Mouse (Mus musculus) forebrain, embryonic 16.5 days (tissue): Measurements from ENCODE around the gene Ddhd1. TPM values are rescaled to one million over a fixed set of nuclear protein-coding genes. Genes with fewer than 3 reads are reported as not detected.
A peak's percentile ranks its signal among the peaks of the same experiment; 100 is the strongest.

ENCODE experiments used
- ATAC-seq: fragments of 200-750 bp; cut with Nextera tagmentation; 2 replicates; pipeline ENCODE4 v1.8.0; 2017; ENCODE audit warnings: mild to moderate bottlenecking, moderate library complexity
- H3K27ac ChIP-seq: fragments of 300-500 bp; sonication (generic); 2 replicates; pipeline ENCODE4 v1.5.1; 2014; ENCODE audit warnings: low read length, control low read depth
- H3K27me3 ChIP-seq: fragments of 300-500 bp; sonication (generic); replicated peaks from 2 replicates; pipeline ENCODE4 v1.6.1; 2014; ENCODE audit warnings: low read length; ENCODE audit not compliant: control insufficient read depth, insufficient read depth
- H3K36me3 ChIP-seq: fragments of 300-500 bp; sonication (generic); 2 replicates; pipeline ENCODE4 v1.6.1; 2014; ENCODE audit not compliant: control insufficient read depth, insufficient read depth
- H3K4me1 ChIP-seq: fragments of 300-500 bp; sonication (generic); replicated peaks from 2 replicates; pipeline ENCODE4 v1.6.1; 2014; ENCODE audit warnings: low read length; ENCODE audit not compliant: control insufficient read depth, insufficient read depth
- H3K4me2 ChIP-seq: fragments of 300-500 bp; sonication (generic); 2 replicates; pipeline ENCODE4 v1.6.1; 2014; ENCODE audit warnings: mild to moderate bottlenecking, low read length, control low read depth
- H3K4me3 ChIP-seq: fragments of 300-500 bp; sonication (generic); replicated peaks from 2 replicates; pipeline ENCODE4 v1.5.1; 2014; ENCODE audit warnings: mild to moderate bottlenecking, low read length, control low read depth
- H3K9ac ChIP-seq: fragments of 300-500 bp; sonication (generic); replicated peaks from 2 replicates; pipeline ENCODE4 v1.6.1; 2014; ENCODE audit warnings: low read depth, low read length, control low read depth
- H3K9me3 ChIP-seq: fragments of 300-500 bp; sonication (generic); 2 replicates; pipeline ENCODE4 v1.6.1; 2016; ENCODE audit warnings: low read length; ENCODE audit not compliant: control insufficient read depth
- WGBS: fragments of 180-500 bp; shearing (Covaris S2); extraction: QIAGEN DNeasy Blood & Tissue Kit; methylation state at CpG from one replicate; pipeline ENCODE4 v1.1.7; 2014; 5-methylcytosine and 5-hydroxymethylcytosine counted together
- polyA plus RNA-seq: library from polyadenylated mRNA; unstranded; fragments of >200 nt; fragmentation: Nextera tagmentation; extraction: Ambion mirVana; gene quantifications from 2 replicates; pipeline ENCODE4 v1.2.1, GENCODE M21; 2015

Ddhd1 gene
- polyA plus RNA-seq, 1 experiment from 2014 or later: 18.2 TPM

- peak overlapping the region; percentile 21; the same call in 1 of the 2 replicates for H3K4me3 ChIP-seq
- H3K9me3 ChIP-seq: no peaks in the 10 kb centered on the region
- no peaks in the 10 kb centered on the region for H3K27me3 ChIP-seq
- peak overlapping the region; percentile 48 for H3K4me2 ChIP-seq
- peak; percentile 82 for ATAC-seq
- peak overlapping the region; percentile 32; the same call in 1 of the 2 replicates for H3K9ac ChIP-seq
- no peaks in the 10 kb centered on the region for H3K36me3 ChIP-seq
- peaks cover 11% of the 10 kb centered on the region for H3K4me1 ChIP-seq
- H3K27ac ChIP-seq: peak overlapping the region; percentile 42; the same call in 1 of the 2 replicates
- 5% methylated on average over 20 of the region's 20 CpGs for WGBS
Observed at GRCm38 (mm10) chr14:45565216-45566065, 92.5 kb downstream of the Ddhd1 start.

- H3K9ac ChIP-seq: no peak overlapping the region
- no peaks in the 10 kb centered on the region for H3K27me3 ChIP-seq
- no peak overlapping the region for H3K27ac ChIP-seq
- H3K9me3 ChIP-seq: no peaks in the 10 kb centered on the region
- no peaks in the 10 kb centered on the region for H3K36me3 ChIP-seq
- H3K4me2 ChIP-seq: no peak overlapping the region
- WGBS: 88% methylated on average over 1 of the region's 1 CpGs
- peaks cover 11% of the 10 kb centered on the region for H3K4me1 ChIP-seq
- H3K4me3 ChIP-seq: no peak overlapping the region
- no peak for ATAC-seq
Observed at GRCm38 (mm10) chr14:45563577-45563976, 94.4 kb downstream of the Ddhd1 start.

- Histone ChIP-seq H3K4me2 (no peak overlapping the region), H3K4me1 (peaks cover 11% of the 10 kb centered on the region), H3K9me3 (no peaks in the 10 kb centered on the region), H3K9ac (no peak overlapping the region), H3K4me3 (no peak overlapping the region), H3K36me3 (no peaks in the 10 kb centered on the region), H3K27me3 (no peaks in the 10 kb centered on the region), H3K27ac (no peak overlapping the region)
- WGBS: 80% methylated on average over 6 of the region's 6 CpGs
- no peak for ATAC-seq
Observed at GRCm38 (mm10) chr14:45561681-45562080, 96.3 kb downstream of the Ddhd1 start.

GRCm38 (mm10) chr14:45559018-45559417 is 98.9 kb downstream of the Ddhd1 start:
- Histone ChIP-seq H3K4me2 (no peak overlapping the region), H3K36me3 (no peaks in the 10 kb centered on the region), H3K27me3 (no peaks in the 10 kb centered on the region), H3K4me3 (no peak overlapping the region), H3K4me1 (no peaks in the 10 kb centered on the region), H3K27ac (no peak overlapping the region), H3K9me3 (no peaks in the 10 kb centered on the region), H3K9ac (no peak overlapping the region)
- ATAC-seq: no peak
- WGBS: 87% methylated on average over 1 of the region's 1 CpGs

- Histone ChIP-seq H3K4me1 (no peaks in the 10 kb centered on the region), H3K36me3 (no peaks in the 10 kb centered on the region), H3K27me3 (no peaks in the 10 kb centered on the region), H3K4me3 (no peak overlapping the region), H3K9me3 (no peaks in the 10 kb centered on the region), H3K4me2 (no peak overlapping the region), H3K9ac (no peak overlapping the region), H3K27ac (no peak overlapping the region)
- 88% methylated on average over 6 of the region's 6 CpGs for WGBS
- no peak for ATAC-seq
Observed at GRCm38 (mm10) chr14:45554336-45554735, 103.6 kb downstream of the Ddhd1 start.

- ATAC-seq: no peak
- Histone ChIP-seq H3K4me1 (no peaks in the 10 kb centered on the region), H3K4me3 (no peak overlapping the region), H3K27ac (no peak overlapping the region), H3K27me3 (no peaks in the 10 kb centered on the region), H3K9me3 (no peaks in the 10 kb centered on the region), H3K36me3 (no peaks in the 10 kb centered on the region), H3K9ac (no peak overlapping the region), H3K4me2 (no peak overlapping the region)
- WGBS: 66% methylated on average over 2 of the region's 2 CpGs
Observed at GRCm38 (mm10) chr14:45553854-45554253, 104.1 kb downstream of the Ddhd1 start.

- no peaks in the 10 kb centered on the region for H3K36me3 ChIP-seq
- H3K4me2 ChIP-seq: no peak overlapping the region
- H3K27ac ChIP-seq: no peak overlapping the region
- no peak for ATAC-seq
- no peak overlapping the region for H3K4me3 ChIP-seq
- 84% methylated on average over 4 of the region's 4 CpGs for WGBS
- H3K27me3 ChIP-seq: no peaks in the 10 kb centered on the region
- no peak overlapping the region for H3K9ac ChIP-seq
- no peaks in the 10 kb centered on the region for H3K9me3 ChIP-seq
- H3K4me1 ChIP-seq: no peaks in the 10 kb centered on the region
Observed at GRCm38 (mm10) chr14:45552431-45552830, 105.5 kb downstream of the Ddhd1 start.

GRCm38 (mm10) chr14:45551121-45551768 is 106.7 kb downstream of the Ddhd1 start:
- H3K4me1 ChIP-seq: no peaks in the 10 kb centered on the region
- no peaks in the 10 kb centered on the region for H3K36me3 ChIP-seq
- peak; percentile 86 for ATAC-seq
- 0 out of 2 replicates have a peak overlapping the region, but pooled peaks have one; percentile 2 for H3K4me3 ChIP-seq
- WGBS: 56% methylated on average over 17 of the region's 17 CpGs
- H3K27me3 ChIP-seq: no peaks in the 10 kb centered on the region
- H3K4me2 ChIP-seq: no peak overlapping the region
- H3K9ac ChIP-seq: no peak overlapping the region
- H3K9me3 ChIP-seq: no peaks in the 10 kb centered on the region
- no peak overlapping the region for H3K27ac ChIP-seq

GRCm38 (mm10) chr14:45550010-45550647 is 107.8 kb downstream of the Ddhd1 start:
- Histone ChIP-seq H3K4me3 (no peak overlapping the region), H3K4me2 (no peak overlapping the region), H3K9me3 (no peaks in the 10 kb centered on the region), H3K36me3 (no peaks in the 10 kb centered on the region), H3K27ac (no peak overlapping the region), H3K4me1 (no peaks in the 10 kb centered on the region), H3K27me3 (no peaks in the 10 kb centered on the region), H3K9ac (no peak overlapping the region)
- no peak for ATAC-seq
- 78% methylated on average over 13 of the region's 13 CpGs for whole genome bisulfite sequencing
